Mouse (Mus musculus) heart, embryonic 13.5 days (tissue): ENCODE data around the gene Pigw. TPM values are rescaled to one million over a fixed set of nuclear protein-coding genes. Genes with fewer than 3 reads are reported as not detected.

Source experiments
- ATAC-seq: fragments of 200-750 bp; cut with Nextera tagmentation; 2 replicates; pipeline ENCODE4 v1.8.0; 2017; ENCODE audit warnings: moderate TSS enrichment; ENCODE audit not compliant: insufficient number of reproducible peaks, low FRiP score, low TSS enrichment; ENCODE audit errors: extremely low read depth
- H3K27ac ChIP-seq: fragments of 300-500 bp; sonication (generic); replicated peaks from 2 replicates; pipeline ENCODE4 v1.5.1; 2015; ENCODE audit warnings: moderate library complexity, mild to moderate bottlenecking, inconsistent platforms
- H3K27me3 ChIP-seq: fragments of 300-500 bp; sonication (generic); replicated peaks from 2 replicates; pipeline ENCODE4 v1.6.1; 2015; ENCODE audit warnings: mild to moderate bottlenecking, inconsistent platforms
- H3K36me3 ChIP-seq: fragments of 300-500 bp; sonication (generic); 2 replicates; pipeline ENCODE4 v1.6.1; 2015; ENCODE audit warnings: mild to moderate bottlenecking, inconsistent platforms
- H3K4me1 ChIP-seq: fragments of 300-500 bp; sonication (generic); 2 replicates; pipeline ENCODE4 v1.6.1; 2015; ENCODE audit warnings: inconsistent platforms
- H3K4me2 ChIP-seq: fragments of 300-500 bp; sonication (generic); 2 replicates; pipeline ENCODE4 v1.6.1; 2015; ENCODE audit warnings: inconsistent platforms, mild to moderate bottlenecking, moderate library complexity
- H3K4me3 ChIP-seq: fragments of 300-500 bp; sonication (generic); 2 replicates; pipeline ENCODE4 v1.5.1; 2015; ENCODE audit warnings: moderate library complexity, mild to moderate bottlenecking, inconsistent platforms
- H3K9ac ChIP-seq: fragments of 300-500 bp; sonication (generic); 2 replicates; pipeline ENCODE4 v1.6.1; 2015; ENCODE audit warnings: inconsistent platforms, mild to moderate bottlenecking, moderate library complexity
- H3K9me3 ChIP-seq: fragments of 300-500 bp; sonication (generic); 2 replicates; pipeline ENCODE4 v1.6.1; 2016; ENCODE audit warnings: inconsistent platforms
- WGBS: fragments of 180-500 bp; shearing (Covaris S2); methylation state at CpG from one replicate; pipeline ENCODE4 v1.1.7; 2015; ENCODE audit warnings: mixed read lengths; 5-methylcytosine and 5-hydroxymethylcytosine counted together
- polyA plus RNA-seq: library from polyadenylated mRNA; unstranded; fragments of >200 nt; fragmentation: Nextera tagmentation; extraction: Ambion mirVana; gene quantifications from 2 replicates; pipeline ENCODE4 v1.2.1, GENCODE M21; 2015

The Pigw gene
- polyA plus RNA-seq, 1 experiment from 2014 or later, result 3.1 TPM

DNA sequence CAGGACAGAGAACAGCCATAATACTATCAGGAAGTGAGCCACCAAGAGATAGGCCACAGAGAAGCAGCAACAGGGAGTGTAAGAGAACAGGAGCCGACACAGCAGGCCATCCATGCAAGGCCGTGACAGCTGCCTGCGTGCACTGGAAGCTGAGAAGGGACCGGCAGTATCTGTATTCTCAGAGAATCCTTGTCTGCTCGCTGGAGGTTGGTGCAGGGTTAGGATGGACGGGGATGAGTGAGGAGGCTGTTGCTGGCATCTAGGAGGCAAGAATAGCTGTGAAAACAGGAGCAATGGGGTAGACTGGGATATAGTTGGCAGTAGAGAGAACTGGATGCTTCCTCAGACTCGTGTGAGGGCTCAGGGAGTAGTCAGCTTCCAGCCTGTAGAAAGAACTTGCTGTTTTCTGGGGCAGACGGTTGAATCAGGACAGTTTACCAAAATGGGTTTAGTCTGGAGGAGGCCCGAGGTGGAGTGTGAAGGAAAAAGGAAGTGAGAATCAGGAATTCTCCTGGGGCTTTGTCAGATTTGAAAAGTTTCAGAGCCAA lies 24.6 kb upstream of the Pigw start:
- Histone ChIP-seq H3K4me2 (no peak overlapping the region), H3K4me1 (no peaks in the 10 kb centered on the region), H3K9me3 (no peaks in the 10 kb centered on the region), H3K4me3 (no peak overlapping the region), H3K27ac (no peak overlapping the region), H3K9ac (no peak overlapping the region), H3K27me3 (no peaks in the 10 kb centered on the region), H3K36me3 (peaks cover 100% of the 10 kb centered on the region)
- WGBS, result 72% methylated on average over 9 of the region's 9 CpGs
- no peak for ATAC-seq

GRCm38 (mm10) chr11:84893113-84893512 lies 13.0 kb upstream of the Pigw start:
- WGBS, result 92% methylated on average over 13 of the region's 15 CpGs
- H3K9ac ChIP-seq, result no peak overlapping the region
- no peak overlapping the region for H3K27ac ChIP-seq
- no peaks in the 10 kb centered on the region for H3K9me3 ChIP-seq
- H3K4me2 ChIP-seq, result no peak overlapping the region
- ATAC-seq, result no peak
- H3K36me3 ChIP-seq, result peaks cover 93% of the 10 kb centered on the region
- no peaks in the 10 kb centered on the region for H3K4me1 ChIP-seq
- H3K4me3 ChIP-seq, result no peak overlapping the region
- H3K27me3 ChIP-seq, result no peaks in the 10 kb centered on the region

- H3K27me3 ChIP-seq, result no peaks in the 10 kb centered on the region
- H3K9me3 ChIP-seq, result no peaks in the 10 kb centered on the region
- peaks cover 93% of the 10 kb centered on the region for H3K36me3 ChIP-seq
- no peak overlapping the region for H3K4me3 ChIP-seq
- H3K4me1 ChIP-seq, result no peaks in the 10 kb centered on the region
- H3K9ac ChIP-seq, result no peak overlapping the region
- H3K27ac ChIP-seq, result no peak overlapping the region
- H3K4me2 ChIP-seq, result no peak overlapping the region
- no peak for ATAC-seq
- 91% methylated on average over 7 of the region's 7 CpGs for WGBS
Observed at GRCm38 (mm10) chr11:84891705-84892104, 11.6 kb upstream of the Pigw start.

DNA sequence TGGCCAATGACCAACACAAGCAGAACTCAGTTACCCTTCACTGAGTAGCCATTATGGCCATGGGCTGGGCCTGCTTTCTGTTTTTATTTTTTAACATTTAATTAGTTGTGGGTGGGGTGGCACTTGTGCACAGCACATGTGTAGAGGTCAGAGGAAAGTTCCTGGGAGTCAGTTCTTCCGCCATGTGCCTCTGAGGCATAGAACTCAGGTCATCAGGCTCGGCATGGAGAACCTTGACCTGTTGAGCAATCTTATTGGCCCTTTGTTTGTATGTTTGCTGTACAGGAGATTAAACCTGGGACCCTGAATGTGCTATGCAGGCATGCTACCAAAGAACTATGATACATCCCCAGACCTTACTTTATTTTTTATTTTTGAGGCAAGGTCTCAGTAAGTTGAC lies 9.4 kb upstream of the Pigw start:
- Histone ChIP-seq H3K36me3 (peaks cover 92% of the 10 kb centered on the region), H3K9me3 (no peaks in the 10 kb centered on the region), H3K4me3 (no peak overlapping the region), H3K27me3 (no peaks in the 10 kb centered on the region), H3K4me2 (no peak overlapping the region), H3K27ac (no peak overlapping the region), H3K9ac (no peak overlapping the region), H3K4me1 (no peaks in the 10 kb centered on the region)
- 94% methylated on average over 2 of the region's 2 CpGs for WGBS
- ATAC-seq, result no peak

DNA sequence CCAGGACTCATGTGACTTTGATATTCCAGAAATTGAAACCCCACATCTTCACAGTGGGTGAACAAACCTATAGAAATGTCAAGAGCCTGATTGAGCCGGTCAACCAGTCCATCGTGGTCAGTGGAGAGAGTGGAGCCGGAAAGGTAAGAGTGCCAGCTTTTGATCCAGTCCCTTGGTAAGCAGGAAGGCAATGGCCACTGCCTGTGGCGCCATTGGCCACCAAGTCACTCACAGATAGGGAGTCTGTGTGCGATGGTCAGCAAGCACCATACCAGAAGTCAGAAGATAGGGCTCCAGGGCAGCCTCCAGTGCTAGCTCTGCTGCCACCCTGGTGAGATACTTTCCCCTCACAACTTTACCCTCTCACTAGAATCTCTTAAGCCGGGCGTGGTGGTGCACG lies 7.9 kb upstream of the Pigw start:
- Histone ChIP-seq H3K27me3 (no peaks in the 10 kb centered on the region), H3K36me3 (peaks cover 97% of the 10 kb centered on the region), H3K9ac (no peak overlapping the region), H3K4me1 (no peaks in the 10 kb centered on the region), H3K9me3 (no peaks in the 10 kb centered on the region), H3K27ac (no peak overlapping the region), H3K4me3 (no peak overlapping the region), H3K4me2 (no peak overlapping the region)
- ATAC-seq, result no peak
- WGBS, result 96% methylated on average over 8 of the region's 8 CpGs

DNA sequence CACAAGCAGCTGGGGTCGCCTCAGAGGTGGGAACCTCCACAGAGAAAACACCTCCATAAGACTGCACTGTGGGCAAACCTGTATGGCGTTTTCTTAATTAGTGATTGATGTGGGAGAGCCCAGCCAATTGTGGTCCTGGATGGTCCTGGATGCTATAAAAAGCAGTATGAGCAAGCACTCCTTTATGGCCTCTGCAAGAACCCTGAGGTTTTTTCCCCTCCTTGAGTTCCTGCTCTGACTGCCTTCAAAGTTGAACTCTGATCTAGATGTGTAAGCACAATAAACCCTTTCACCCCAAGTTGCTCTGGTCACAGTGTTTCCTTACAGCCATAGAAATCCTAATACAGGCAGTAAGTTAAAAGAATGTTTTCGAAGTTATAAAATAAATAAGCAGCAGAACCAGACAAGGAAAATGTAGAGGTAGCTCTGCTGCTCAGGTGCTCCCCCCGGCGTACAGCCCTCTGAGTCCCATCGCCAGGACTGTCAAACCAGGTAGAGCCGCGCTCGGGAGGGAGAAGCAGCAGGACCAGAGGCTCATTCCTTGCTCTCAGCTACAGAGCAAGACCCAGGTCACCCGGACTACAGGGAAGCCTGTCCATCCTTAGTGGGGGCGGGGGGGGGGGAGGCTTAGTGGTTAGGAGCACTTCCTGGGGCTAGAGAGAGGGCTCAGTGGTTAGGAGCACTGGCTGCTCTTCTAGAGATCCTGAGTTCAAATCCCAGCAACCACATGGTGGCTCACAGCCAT lies 6.9 kb upstream of the Pigw start:
- 86% methylated on average over 11 of the region's 11 CpGs for WGBS
- Histone ChIP-seq H3K4me2 (no peak overlapping the region), H3K27ac (no peak overlapping the region), H3K4me3 (no peak overlapping the region), H3K4me1 (no peaks in the 10 kb centered on the region), H3K36me3 (peaks cover 93% of the 10 kb centered on the region), H3K9me3 (no peaks in the 10 kb centered on the region), H3K9ac (no peak overlapping the region), H3K27me3 (no peaks in the 10 kb centered on the region)
- no peak for ATAC-seq

GRCm38 (mm10) chr11:84886236-84886635 lies 6.2 kb upstream of the Pigw start:
- Histone ChIP-seq H3K27me3 (no peaks in the 10 kb centered on the region), H3K9ac (no peak overlapping the region), H3K4me2 (no peak overlapping the region), H3K4me3 (no peak overlapping the region), H3K9me3 (no peaks in the 10 kb centered on the region), H3K4me1 (peaks cover 5% of the 10 kb centered on the region), H3K36me3 (peaks cover 86% of the 10 kb centered on the region), H3K27ac (no peak overlapping the region)
- WGBS, result 85% methylated on average over 5 of the region's 5 CpGs
- ATAC-seq, result no peak

GRCm38 (mm10) chr11:84885238-84885637 lies 5.2 kb upstream of the Pigw start:
- H3K9ac ChIP-seq, result no peak overlapping the region
- H3K4me1 ChIP-seq, result peaks cover 9% of the 10 kb centered on the region
- no peaks in the 10 kb centered on the region for H3K27me3 ChIP-seq
- no peaks in the 10 kb centered on the region for H3K9me3 ChIP-seq
- peaks cover 77% of the 10 kb centered on the region for H3K36me3 ChIP-seq
- no peak overlapping the region for H3K4me2 ChIP-seq
- H3K27ac ChIP-seq, result no peak overlapping the region
- 81% methylated on average over 4 of the region's 4 CpGs for WGBS
- H3K4me3 ChIP-seq, result no peak overlapping the region
- ATAC-seq, result no peak

DNA sequence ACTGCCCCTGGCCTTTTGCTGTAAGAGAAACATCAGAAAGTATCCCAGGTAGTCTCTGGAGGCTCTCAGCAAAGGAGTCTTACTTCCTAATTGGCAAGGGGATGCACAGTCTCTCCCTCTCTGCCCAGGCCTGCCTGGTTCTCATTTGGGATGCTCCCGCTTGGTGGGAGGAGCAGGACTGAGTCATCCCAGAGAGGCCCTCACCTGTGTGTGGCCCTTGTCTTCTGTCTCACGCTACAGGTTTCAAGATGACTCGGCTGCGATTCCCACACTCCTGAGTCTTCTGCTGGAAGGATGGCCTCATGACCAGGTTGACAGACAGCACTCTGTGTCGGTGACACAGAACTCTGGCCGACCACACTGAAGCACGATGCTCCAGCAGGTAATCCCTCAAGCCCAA lies 2.3 kb upstream of the Pigw start:
- H3K27me3 ChIP-seq, result no peaks in the 10 kb centered on the region
- H3K4me3 ChIP-seq, result no peak overlapping the region
- H3K4me2 ChIP-seq, result no peak overlapping the region
- H3K9me3 ChIP-seq, result no peaks in the 10 kb centered on the region
- H3K9ac ChIP-seq, result no peak overlapping the region
- peaks cover 17% of the 10 kb centered on the region for H3K4me1 ChIP-seq
- no peak for ATAC-seq
- WGBS, result 89% methylated on average over 7 of the region's 7 CpGs
- peaks cover 56% of the 10 kb centered on the region for H3K36me3 ChIP-seq
- no peak overlapping the region for H3K27ac ChIP-seq

DNA sequence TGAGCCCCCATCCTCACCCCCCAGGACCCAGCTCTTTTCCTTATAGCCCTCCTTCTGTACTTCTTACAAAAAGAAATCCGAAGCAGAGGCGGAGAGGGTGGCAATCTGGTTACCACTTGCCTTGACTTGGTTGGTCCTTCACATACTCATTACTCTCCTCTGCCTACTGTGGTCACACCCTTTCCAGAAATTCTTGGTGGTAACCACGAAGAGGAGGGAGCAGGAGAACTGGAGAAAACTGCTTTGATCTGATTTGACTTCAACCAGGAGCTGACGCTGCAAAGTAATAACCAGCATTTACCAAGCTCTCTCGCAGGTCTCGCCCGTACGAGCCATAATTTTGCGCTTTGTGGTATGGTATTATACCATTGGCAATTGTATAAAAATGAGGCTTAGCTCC lies 886 bp upstream of the Pigw start:
- H3K9me3 ChIP-seq, result no peaks in the 10 kb centered on the region
- peaks cover 51% of the 10 kb centered on the region for H3K36me3 ChIP-seq
- H3K9ac ChIP-seq, result peak overlapping the region; percentile 90
- peak overlapping the region; percentile 75 for H3K4me2 ChIP-seq
- peak overlapping the region; percentile 85 for H3K4me3 ChIP-seq
- 50% methylated on average over 9 of the region's 9 CpGs for WGBS
- no peak for ATAC-seq
- peak overlapping the region; percentile 92 for H3K27ac ChIP-seq
- no peaks in the 10 kb centered on the region for H3K27me3 ChIP-seq
- H3K4me1 ChIP-seq, result peaks cover 17% of the 10 kb centered on the region

- peak overlapping the region; percentile 92 for H3K27ac ChIP-seq
- peak overlapping the region; percentile 75 for H3K4me2 ChIP-seq
- no peaks in the 10 kb centered on the region for H3K9me3 ChIP-seq
- no peaks in the 10 kb centered on the region for H3K27me3 ChIP-seq
- H3K36me3 ChIP-seq, result peaks cover 47% of the 10 kb centered on the region
- peak overlapping the region; percentile 85 for H3K4me3 ChIP-seq
- WGBS, result under 1% methylated on average over 24 of the region's 24 CpGs
- peaks cover 17% of the 10 kb centered on the region for H3K4me1 ChIP-seq
- peak overlapping the region; percentile 90 for H3K9ac ChIP-seq
- peak; percentile 50; the same call in 1 of the 2 replicates for ATAC-seq
Observed at GRCm38 (mm10) chr11:84880465-84880961, 428 bp upstream of the Pigw start.
